Mouse (Mus musculus): ENCODE results near the gene Fam160b1.

DNA sequence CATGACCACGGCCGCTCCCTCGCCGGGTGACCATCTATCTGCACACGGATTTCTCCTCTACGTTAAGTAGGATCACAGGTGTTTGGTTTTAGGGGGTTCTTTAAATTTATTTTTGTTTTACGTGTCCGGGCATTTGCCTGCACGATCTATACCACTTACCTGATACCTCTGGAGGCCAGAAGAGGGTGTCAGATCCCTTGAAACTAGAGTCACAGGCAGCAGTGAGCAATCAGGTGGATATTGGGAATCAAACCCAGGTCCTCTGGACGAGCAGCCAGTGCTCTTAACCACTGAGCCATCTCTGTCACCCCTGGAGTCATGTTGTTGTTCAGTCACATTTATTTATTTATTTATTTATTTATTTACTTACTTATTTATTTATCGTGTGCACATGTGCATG, 30.2 kb upstream of the Fam160b1 start:
- no peak for TF ChIP-seq CTCF (IDR thresholded peaks at IDR 0.05; ENCODE audit: control insufficient read depth, insufficient read depth, low read length)
- no peak for TF ChIP-seq POLR2A (IDR thresholded peaks at IDR 0.05; ENCODE audit: borderline replicate concordance, control insufficient read depth, low read depth, low read length)
